Mouse (Mus musculus) small intestine, adult 2 months (tissue): ENCODE measurements at regions not wholly inside any gene's neighbourhood (a gene's known extent, or its start where the extent isn't known, plus 50 kb on each side); places are given as distances from the start of the nearest gene placed in this dataset.

Experiments used
- H3K27ac ChIP-seq: fragments of 200-500 bp; 2 replicates; pipeline ENCODE4 v1.5.1; 2012; ENCODE audit warnings: low read depth, low read length, control low read depth, inconsistent platforms; ENCODE audit not compliant: insufficient read depth
- H3K27me3 ChIP-seq: fragments of 200-500 bp; 2 replicates; pipeline ENCODE4 v1.6.1; 2012; ENCODE audit warnings: mild to moderate bottlenecking, moderate library complexity, low read length, inconsistent platforms; ENCODE audit not compliant: control insufficient read depth, insufficient read depth
- H3K36me3 ChIP-seq: fragments of 200-500 bp; 2 replicates; pipeline ENCODE4 v1.6.1; 2012; ENCODE audit warnings: mild to moderate bottlenecking, low read length, control low read depth, inconsistent platforms; ENCODE audit not compliant: control insufficient read depth, insufficient read depth
- H3K4me1 ChIP-seq: fragments of 200-500 bp; 2 replicates; pipeline ENCODE4 v1.6.1; 2012; ENCODE audit warnings: low read length, inconsistent platforms, mixed read lengths; ENCODE audit not compliant: control insufficient read depth, insufficient read depth, insufficient read length
- H3K4me3 ChIP-seq: fragments of 200-500 bp; 2 replicates; pipeline ENCODE4 v1.5.1; 2012; ENCODE audit warnings: low read depth, mild to moderate bottlenecking, control low read depth, inconsistent platforms, low read length, moderate library complexity
- CTCF ChIP-seq: fragments of 200-500 bp; IDR thresholded peaks from 2 replicates; pipeline ENCODE4 v1.5.1; 2012; ENCODE audit warnings: low read depth, mild to moderate bottlenecking, control low read depth, inconsistent platforms, low read length, moderate library complexity, mixed read lengths; ENCODE audit not compliant: insufficient replicate concordance, insufficient read length; ENCODE audit errors: extremely low read depth
- POLR2A ChIP-seq: fragments of 200-500 bp; IDR thresholded peaks from 2 replicates; pipeline ENCODE4 v1.6.1; 2012; ENCODE audit warnings: low read depth, mild to moderate bottlenecking, control low read depth, inconsistent platforms, low read length, moderate library complexity
- WGBS: fragments of 180-500 bp; shearing (Covaris S2); methylation state at CpG from one replicate; pipeline ENCODE4 v1.1.7; 2018; 5-methylcytosine and 5-hydroxymethylcytosine counted together

- Histone ChIP-seq H3K4me1 (no peaks in the 10 kb centered on the region), H3K4me3 (no peak overlapping the region), H3K27me3 (no peaks in the 10 kb centered on the region), H3K27ac (no peak overlapping the region), H3K36me3 (no peaks in the 10 kb centered on the region)
- 57% methylated on average over 7 of the region's 7 CpGs for WGBS
- TF ChIP-seq POLR2A = no peak
- no peak for TF ChIP-seq CTCF
Observed at GRCm38 (mm10) chr3:156017676-156018230, 543.8 kb upstream of the Negr1 start.

- TF ChIP-seq CTCF (no peak), POLR2A (no peak)
- Histone ChIP-seq H3K36me3 (no peaks in the 10 kb centered on the region), H3K4me3 (no peak overlapping the region), H3K4me1 (no peaks in the 10 kb centered on the region), H3K27me3 (no peaks in the 10 kb centered on the region), H3K27ac (no peak overlapping the region)
- WGBS = 75% methylated on average over 5 of the region's 5 CpGs
Observed at GRCm38 (mm10) chr3:156028602-156029188, 532.9 kb upstream of the Negr1 start.

DNA sequence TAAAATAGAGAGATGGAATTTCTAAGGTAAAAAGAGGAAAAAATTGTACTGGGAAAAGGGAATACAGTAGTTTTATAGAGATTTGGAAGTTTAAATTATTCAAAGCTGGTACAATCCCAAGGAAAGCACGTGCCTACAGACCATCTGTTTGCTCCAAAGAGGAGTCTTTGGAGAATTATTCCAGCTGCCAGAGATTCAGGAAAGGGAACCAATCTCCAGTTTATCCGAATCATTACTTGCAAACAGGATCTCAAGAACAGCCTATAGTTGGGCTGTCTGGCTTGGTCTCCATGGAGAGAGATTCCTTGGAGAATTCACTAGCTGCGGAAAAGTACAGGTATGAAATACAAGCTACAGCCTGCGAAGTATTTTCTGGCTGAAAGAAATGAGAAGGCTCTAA is 491.3 kb upstream of the Negr1 start:
- Histone ChIP-seq H3K4me1 (no peaks in the 10 kb centered on the region), H3K4me3 (no peak overlapping the region), H3K27me3 (no peaks in the 10 kb centered on the region), H3K27ac (no peak overlapping the region), H3K36me3 (no peaks in the 10 kb centered on the region)
- no peak for TF ChIP-seq CTCF
- no peak for TF ChIP-seq POLR2A
- 82% methylated on average over 4 of the region's 4 CpGs for WGBS

- Histone ChIP-seq H3K27me3 (no peaks in the 10 kb centered on the region), H3K27ac (no peak overlapping the region)
- TF ChIP-seq POLR2A = no peak
- no peak for TF ChIP-seq CTCF
Observed at GRCm38 (mm10) chr3:156082268-156082667, 479.3 kb upstream of the Negr1 start.

GRCm38 (mm10) chr3:156093689-156094088 is 467.9 kb upstream of the Negr1 start:
- Histone ChIP-seq H3K4me1 (no peaks in the 10 kb centered on the region), H3K4me3 (no peak overlapping the region), H3K27me3 (no peaks in the 10 kb centered on the region), H3K36me3 (no peaks in the 10 kb centered on the region), H3K27ac (no peak overlapping the region)
- TF ChIP-seq POLR2A (no peak), CTCF (no peak)

More at GRCm38 (mm10) chr3:156082268-156082667, 479.3 kb upstream of the Negr1 start:
- no peaks in the 10 kb centered on the region for H3K4me1 ChIP-seq
- no peak overlapping the region for H3K4me3 ChIP-seq
- H3K36me3 ChIP-seq = no peaks in the 10 kb centered on the region

- Histone ChIP-seq H3K27me3 (no peaks in the 10 kb centered on the region), H3K4me3 (no peak overlapping the region)
- 79% methylated on average over 3 of the region's 3 CpGs for WGBS
Observed at GRCm38 (mm10) chr3:156094990-156095389, 466.6 kb upstream of the Negr1 start.

GRCm38 (mm10) chr3:156105788-156106187 is 455.8 kb upstream of the Negr1 start:
- no peaks in the 10 kb centered on the region for H3K4me1 ChIP-seq
- WGBS = 68% methylated on average over 1 of the region's 1 CpGs
- no peak overlapping the region for H3K4me3 ChIP-seq
- TF ChIP-seq CTCF (no peak), POLR2A (no peak)
- H3K27me3 ChIP-seq = no peaks in the 10 kb centered on the region
- no peaks in the 10 kb centered on the region for H3K36me3 ChIP-seq
- no peak overlapping the region for H3K27ac ChIP-seq

More at GRCm38 (mm10) chr3:156094990-156095389, 466.6 kb upstream of the Negr1 start:
- TF ChIP-seq POLR2A (no peak), CTCF (no peak)
- Histone ChIP-seq H3K36me3 (no peaks in the 10 kb centered on the region), H3K27ac (no peak overlapping the region), H3K4me1 (no peaks in the 10 kb centered on the region)

- no peak overlapping the region for H3K4me3 ChIP-seq
- H3K27ac ChIP-seq = no peak overlapping the region
- WGBS = 38% methylated on average over 3 of the region's 3 CpGs
- no peaks in the 10 kb centered on the region for H3K36me3 ChIP-seq
- H3K27me3 ChIP-seq = no peaks in the 10 kb centered on the region
- H3K4me1 ChIP-seq = no peaks in the 10 kb centered on the region
- TF ChIP-seq POLR2A (no peak), CTCF (no peak)
Observed at GRCm38 (mm10) chr3:156120341-156120740, 441.3 kb upstream of the Negr1 start.
